Mouse (Mus musculus) ES-Bruce4 (cell line): ENCODE results near the gene Eef1a1. TPM values are rescaled to one million over a fixed set of nuclear protein-coding genes. Genes with fewer than 3 reads are reported as not detected.

Experiments
- H3K27ac ChIP-seq: 2 replicates; pipeline ENCODE4 v1.5.1; 2012; ENCODE audit warnings: low read length, inconsistent platforms; ENCODE audit not compliant: insufficient read depth
- H3K27me3 ChIP-seq: 2 replicates; pipeline ENCODE4 v1.6.1; 2012; ENCODE audit warnings: mild to moderate bottlenecking, low read length, inconsistent platforms; ENCODE audit not compliant: control insufficient read depth, poor library complexity, insufficient read depth, severe bottlenecking
- H3K36me3 ChIP-seq: 2 replicates; pipeline ENCODE4 v1.6.1; 2012; ENCODE audit warnings: inconsistent platforms, mild to moderate bottlenecking, low read length, moderate library complexity; ENCODE audit not compliant: control insufficient read depth, poor library complexity, insufficient read depth, severe bottlenecking
- H3K4me1 ChIP-seq: one replicate; pipeline ENCODE4 v1.8.1; 2011; ENCODE audit warnings: low read length; ENCODE audit not compliant: control insufficient read depth, insufficient read depth
- H3K4me3 ChIP-seq: 2 replicates; pipeline ENCODE4 v1.5.1; 2011; ENCODE audit warnings: low read depth, mild to moderate bottlenecking, low read length
- H3K9ac ChIP-seq: 2 replicates; pipeline ENCODE4 v1.6.1; 2012; ENCODE audit warnings: low read depth, mild to moderate bottlenecking, inconsistent platforms; ENCODE audit not compliant: poor library complexity, severe bottlenecking
- H3K9me3 ChIP-seq: replicated peaks from 2 replicates; pipeline ENCODE4 v1.6.1; 2012; ENCODE audit warnings: mild to moderate bottlenecking, low read length, inconsistent platforms; ENCODE audit not compliant: control insufficient read depth, poor library complexity, insufficient read depth, severe bottlenecking
- CTCF ChIP-seq: IDR thresholded peaks from one replicate; pipeline ENCODE4 v1.8.1; 2011; ENCODE audit warnings: low read depth, low read length
- EP300 ChIP-seq: IDR thresholded peaks from 2 replicates; pipeline ENCODE4 v1.6.1; 2011; ENCODE audit warnings: low read depth, low read length; ENCODE audit not compliant: insufficient read depth
- POLR2A ChIP-seq: IDR thresholded peaks from one replicate; pipeline ENCODE4 v1.8.1; 2011; ENCODE audit warnings: low read length; ENCODE audit not compliant: insufficient read depth
- polyA plus RNA-seq: library from polyadenylated mRNA; stranded (reverse); fragments of >200 nt; gene quantifications from 2 replicates; pipeline ENCODE4 v1.2.4, GENCODE M21; 2011; ENCODE audit warnings: low read depth; ENCODE audit not compliant: missing spikeins, insufficient read depth, insufficient read length

Eef1a1 gene
- polyA plus RNA-seq, 1 experiment, result 21,149 TPM

- no peaks in the 10 kb centered on the region for H3K9me3 ChIP-seq
- peaks cover 16% of the 10 kb centered on the region for H3K27me3 ChIP-seq
- H3K9ac ChIP-seq, result no peak overlapping the region
- H3K4me3 ChIP-seq, result no peak overlapping the region
- TF ChIP-seq POLR2A, result no peak
- H3K4me1 ChIP-seq, result no peaks in the 10 kb centered on the region
- no peak overlapping the region for H3K27ac ChIP-seq
- H3K36me3 ChIP-seq, result no peaks in the 10 kb centered on the region
These were observed 49.5 kb downstream of the Eef1a1 start for GRCm38 (mm10) chr9:78439426-78439825.

- no peaks in the 10 kb centered on the region for H3K27me3 ChIP-seq
- H3K9ac ChIP-seq, result no peak overlapping the region
- no peaks in the 10 kb centered on the region for H3K36me3 ChIP-seq
- no peak overlapping the region for H3K4me3 ChIP-seq
- H3K4me1 ChIP-seq, result no peaks in the 10 kb centered on the region
- no peaks in the 10 kb centered on the region for H3K9me3 ChIP-seq
- no peak for TF ChIP-seq EP300
- peak; percentile 19 for TF ChIP-seq CTCF
- H3K27ac ChIP-seq, result no peak overlapping the region
These were observed 56.5 kb downstream of the Eef1a1 start for GRCm38 (mm10) chr9:78432471-78432870.

- no peaks in the 10 kb centered on the region for H3K4me1 ChIP-seq
- no peaks in the 10 kb centered on the region for H3K9me3 ChIP-seq
- no peak overlapping the region for H3K27ac ChIP-seq
- H3K4me3 ChIP-seq, result no peak overlapping the region
- TF ChIP-seq EP300, result no peak
- no peak for TF ChIP-seq CTCF
- TF ChIP-seq POLR2A, result no peak
- H3K36me3 ChIP-seq, result no peaks in the 10 kb centered on the region
- no peaks in the 10 kb centered on the region for H3K27me3 ChIP-seq
- no peak overlapping the region for H3K9ac ChIP-seq
These were observed 58.5 kb downstream of the Eef1a1 start for GRCm38 (mm10) chr9:78430486-78430885.

GRCm38 (mm10) chr9:78429551-78429950, 59.4 kb downstream of the Eef1a1 start:
- Histone ChIP-seq H3K4me1 (no peaks in the 10 kb centered on the region), H3K27ac (no peak overlapping the region), H3K9ac (no peak overlapping the region), H3K27me3 (no peaks in the 10 kb centered on the region), H3K9me3 (no peaks in the 10 kb centered on the region), H3K36me3 (no peaks in the 10 kb centered on the region), H3K4me3 (no peak overlapping the region)
- TF ChIP-seq EP300 (no peak), POLR2A (no peak), CTCF (no peak)

GRCm38 (mm10) chr9:78428870-78429432, 60.0 kb downstream of the Eef1a1 start:
- no peak for TF ChIP-seq POLR2A
- TF ChIP-seq CTCF, result no peak
- no peak for TF ChIP-seq EP300
- Histone ChIP-seq H3K9me3 (no peaks in the 10 kb centered on the region), H3K27ac (no peak overlapping the region), H3K27me3 (no peaks in the 10 kb centered on the region), H3K4me3 (no peak overlapping the region), H3K36me3 (no peaks in the 10 kb centered on the region), H3K4me1 (no peaks in the 10 kb centered on the region), H3K9ac (no peak overlapping the region)

Other genes starting within 250 kb of the Eef1a1 start
- not detected in 2 replicates for gene Gm3776, start 232.0 kb downstream of the Eef1a1 start, polyA plus RNA-seq
- not detected in 2 replicates for gene Gm10639, start 199.2 kb downstream of the Eef1a1 start, polyA plus RNA-seq
- gene Omt2a, start 174.4 kb downstream of the Eef1a1 start, polyA plus RNA-seq, result not detected in 2 replicates
- gene Omt2b, start 161.6 kb downstream of the Eef1a1 start, polyA plus RNA-seq, result not detected in 2 replicates
- not detected in 2 replicates for gene Gsta2, start 133.4 kb downstream of the Eef1a1 start, polyA plus RNA-seq
- gene Dppa5a, start 121.0 kb downstream of the Eef1a1 start, polyA plus RNA-seq, result 5,317 and 5,424 TPM in 2 replicates
- gene Ooep, start 110.4 kb downstream of the Eef1a1 start, polyA plus RNA-seq, result 75.0 and 86.4 TPM in 2 replicates
- 2.8 and 4.9 TPM in 2 replicates for gene Ddx43, start 93.4 kb downstream of the Eef1a1 start, polyA plus RNA-seq
- gene Cgas, start 45.9 kb downstream of the Eef1a1 start, polyA plus RNA-seq, result 1.1 and 1.2 TPM in 2 replicates
- 23.1 and 26.2 TPM in 2 replicates for gene Mto1, start 40.9 kb downstream of the Eef1a1 start, polyA plus RNA-seq
- not detected in 2 replicates for gene Gm17324, start 40.4 kb downstream of the Eef1a1 start, polyA plus RNA-seq
- 12.7 and 14.9 TPM in 2 replicates for gene Slc17a5, start 98.9 kb upstream of the Eef1a1 start, polyA plus RNA-seq
- gene Cd109, start 126.4 kb upstream of the Eef1a1 start, polyA plus RNA-seq, result 5.7 and 5.8 TPM in 2 replicates